Mouse (Mus musculus) megakaryocyte, adult 5-6 weeks (primary cell): ENCODE results near the gene Serpina3i. TPM values are rescaled to one million over a fixed set of nuclear protein-coding genes. Genes with fewer than 3 reads are reported as not detected.
"Not testable (repeated sequence)": the region's sequence is repeated elsewhere in the genome, so short reads cannot be mapped to it uniquely, and the experiment has no call there.

Source experiments
- ATAC-seq: 2 replicates; pipeline ENCODE4 v1.8.0; 2016; ENCODE audit warnings: mild to moderate bottlenecking, inconsistent platforms; ENCODE audit not compliant: poor library complexity, severe bottlenecking
- total RNA-seq, 2 experiments: library from RNA; stranded (forward) in 1 of 2; stranded (reverse) in 1 of 2; fragments of 153-499, 151-499 nt in 1 of 2; fragments of 221-1000, 200-1000 nt in 1 of 2; gene quantifications; 2 replicates each; pipeline versions ENCODE4 v1.2.3 to v1.2.4; 2015 to 2017

The Serpina3i gene
- total RNA-seq (2015) (not detected in 2 replicates), total RNA-seq (2017) (not detected in 2 replicates)

DNA sequence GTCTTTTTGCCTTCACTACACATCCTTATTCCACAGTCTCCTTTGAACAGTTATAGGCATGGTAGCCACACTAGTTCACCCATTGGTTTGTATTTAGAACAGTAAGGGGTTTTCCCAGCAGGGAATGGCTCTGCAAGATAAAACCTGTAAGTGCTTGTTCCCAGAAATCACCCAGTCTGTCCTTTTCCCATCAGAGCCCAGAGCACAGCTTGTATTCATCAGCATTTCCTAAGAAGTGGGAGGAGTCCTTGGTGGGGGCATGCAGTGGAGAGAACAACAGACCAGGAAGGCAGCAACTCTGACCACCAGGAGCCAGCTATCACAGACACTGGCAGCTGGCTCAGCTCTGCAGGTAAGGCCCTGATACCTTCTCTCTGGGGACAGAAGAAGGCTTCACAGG lies at the start of gene Serpina3i:
Gene Serpina3i, plus strand, starts transcription at position 260 of the 400 bp plus-strand sequence.
- ATAC-seq = no peak

DNA sequence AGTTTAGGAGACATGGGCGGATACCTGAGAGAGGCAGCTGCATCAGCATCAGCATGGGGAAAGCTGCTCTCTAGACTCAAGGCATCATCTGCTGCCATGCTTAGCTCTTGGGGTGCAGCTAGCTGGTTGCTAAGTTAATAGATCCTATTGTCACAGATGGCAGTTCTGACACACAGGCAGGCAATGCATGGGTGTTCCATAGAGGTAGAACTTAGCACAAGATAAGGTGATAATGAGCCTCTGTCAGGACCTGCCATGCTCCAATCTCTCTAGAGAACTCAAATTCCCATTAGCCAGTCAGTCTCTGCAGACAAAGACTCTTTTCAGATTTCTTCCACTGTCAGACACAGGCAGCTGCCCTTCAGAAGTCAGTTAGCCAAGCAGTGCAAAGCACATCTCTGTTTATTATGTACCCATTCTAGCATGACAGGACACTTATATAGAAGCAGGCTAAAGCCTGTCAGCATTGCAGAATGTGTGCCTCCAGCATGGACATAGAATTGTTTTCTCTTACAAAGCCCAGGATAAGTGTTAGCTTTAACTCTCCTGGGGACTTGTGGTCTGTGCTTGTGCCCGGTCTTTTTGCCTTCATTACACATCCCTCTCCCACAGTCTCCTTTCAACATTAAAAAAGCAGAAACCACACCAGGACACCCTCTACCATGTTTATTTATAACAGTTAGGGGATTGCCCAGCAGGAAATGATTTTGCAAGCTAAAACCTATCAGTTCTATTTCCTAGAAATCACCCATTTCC lies 49.1 kb upstream of the Serpina3i start:
- peak; percentile 31 for ATAC-seq

DNA sequence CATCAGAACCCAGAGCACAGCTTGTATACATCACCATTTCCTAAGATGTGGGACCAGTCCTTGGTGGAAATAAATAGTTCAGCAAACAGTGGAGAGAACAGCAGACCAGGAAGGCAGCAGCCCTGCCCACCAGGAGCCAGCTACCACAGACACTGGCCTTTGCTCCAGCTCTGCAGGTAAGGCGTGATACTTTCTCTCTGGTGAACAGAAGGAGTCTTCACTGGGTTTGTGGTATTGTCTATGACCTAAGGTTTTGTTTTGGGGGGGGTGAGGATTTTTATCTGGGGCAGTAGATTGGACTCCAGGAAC lies 48.5 kb upstream of the Serpina3i start, which contains the start of gene Serpina3f:
Gene Serpina3f, plus strand, starts transcription at position 100 of the 309 bp plus-strand sequence.
- ATAC-seq = peak; percentile 24

DNA sequence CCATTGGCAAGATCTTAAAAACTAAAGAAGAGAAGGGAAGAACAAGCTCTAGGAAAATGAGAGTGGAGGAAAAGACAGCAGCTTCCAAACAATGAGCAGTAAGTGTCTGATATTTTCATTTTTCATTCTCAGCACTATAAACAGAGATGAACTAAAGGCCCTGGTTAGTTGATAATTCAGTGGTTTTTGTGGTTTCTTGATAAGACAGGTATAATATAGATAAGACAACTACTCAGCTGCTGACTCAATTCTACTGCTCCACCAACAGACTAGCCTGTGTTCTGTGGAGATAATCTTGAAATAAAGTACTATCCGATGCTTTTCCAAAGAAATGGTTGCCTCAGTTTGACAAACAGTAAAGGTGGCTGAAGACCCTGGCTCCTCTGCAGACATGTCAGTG lies 47.7 kb upstream of the Serpina3i start:
- ATAC-seq = no peak

DNA sequence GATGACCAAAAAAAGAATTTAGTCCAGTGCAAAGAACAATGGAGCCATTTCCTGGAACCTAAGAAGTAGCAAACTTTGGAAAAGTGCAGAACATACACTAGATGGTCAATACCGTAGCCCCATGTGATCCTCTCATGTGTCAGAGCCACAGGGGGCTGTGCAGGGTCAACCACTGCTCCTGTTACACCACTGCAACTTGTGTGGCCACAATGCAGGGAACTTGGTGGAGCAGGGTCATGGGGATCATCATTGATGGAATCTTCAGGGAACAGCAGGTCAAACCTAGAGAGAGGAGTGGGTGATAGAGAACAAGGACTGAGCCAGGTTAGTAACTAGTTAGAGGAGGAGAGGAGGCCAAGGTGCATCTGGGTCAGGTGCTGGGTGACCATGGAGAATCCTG lies 41.3 kb upstream of the Serpina3i start:
- ATAC-seq = no peak

DNA sequence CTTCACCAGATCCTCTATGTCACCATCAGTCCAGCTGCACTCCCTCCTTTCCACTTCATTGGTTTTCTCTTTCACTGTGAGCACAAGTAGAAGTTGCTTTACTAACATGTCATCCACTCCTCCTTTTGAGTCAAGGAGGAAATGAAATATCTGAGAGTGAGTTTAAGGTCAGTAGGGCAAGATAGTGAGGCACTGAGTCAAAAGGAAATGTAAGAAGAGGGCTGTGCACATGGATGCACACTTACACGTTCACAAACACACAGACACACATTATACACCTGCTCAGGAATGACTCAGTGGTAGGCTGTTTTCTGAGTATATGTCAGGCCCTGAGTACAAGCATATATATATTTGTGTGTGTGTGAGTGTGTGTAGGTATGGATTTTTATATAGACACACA lies 39.2 kb upstream of the Serpina3i start:
- no peak for ATAC-seq

DNA sequence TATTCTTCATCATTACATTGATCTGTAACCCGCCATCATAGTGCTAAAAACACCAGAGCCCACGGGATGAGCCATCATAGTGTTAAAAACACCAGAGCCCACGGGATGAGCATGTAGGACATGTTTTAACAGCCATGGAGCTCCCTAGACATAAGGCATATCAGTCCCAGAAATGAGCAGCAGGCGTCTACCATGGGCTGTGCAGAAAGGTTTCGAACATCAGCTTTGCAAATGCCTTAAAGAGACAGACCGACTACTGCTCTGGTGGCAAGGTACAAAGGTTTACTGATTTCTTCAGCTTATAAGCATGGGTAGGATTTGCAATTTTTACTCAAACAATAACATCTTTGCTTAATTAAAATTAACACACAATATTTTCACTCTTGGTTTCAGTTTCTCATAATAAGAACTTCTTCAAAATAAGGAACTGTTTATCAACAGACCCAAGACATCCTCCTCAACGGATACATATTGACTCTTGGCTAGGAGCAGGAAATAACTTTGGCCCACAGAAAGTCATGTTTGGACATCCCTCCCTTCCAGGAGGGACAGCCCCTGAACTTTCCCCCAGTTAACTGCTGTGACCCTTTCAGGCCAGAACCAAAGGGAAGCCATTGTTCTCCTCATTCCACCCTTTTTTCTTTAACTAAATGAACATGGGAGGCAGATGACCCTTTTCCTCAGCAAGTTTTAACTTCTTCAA lies 38.2 kb upstream of the Serpina3i start:
- peak; percentile 57 for ATAC-seq

DNA sequence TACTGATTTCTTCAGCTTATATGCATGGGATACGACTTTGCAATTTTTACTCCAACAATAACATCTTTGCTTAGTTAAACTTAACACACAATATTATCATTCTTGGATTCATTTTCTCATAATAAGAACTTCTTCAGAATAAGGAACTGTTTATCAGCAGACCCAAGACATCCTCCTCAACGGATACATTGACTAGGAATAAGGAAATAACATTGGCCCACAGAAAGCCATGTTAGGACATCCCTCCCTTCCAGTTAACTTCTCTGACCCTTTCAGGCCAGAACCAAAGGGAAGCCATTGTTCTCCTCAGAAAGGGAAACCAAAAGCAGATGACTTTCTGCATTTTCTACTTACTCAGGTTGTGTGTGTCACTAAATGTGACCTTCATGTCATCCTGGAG lies 32.2 kb upstream of the Serpina3i start:
- peak; percentile 19; the same call in 1 of the 2 replicates for ATAC-seq

DNA sequence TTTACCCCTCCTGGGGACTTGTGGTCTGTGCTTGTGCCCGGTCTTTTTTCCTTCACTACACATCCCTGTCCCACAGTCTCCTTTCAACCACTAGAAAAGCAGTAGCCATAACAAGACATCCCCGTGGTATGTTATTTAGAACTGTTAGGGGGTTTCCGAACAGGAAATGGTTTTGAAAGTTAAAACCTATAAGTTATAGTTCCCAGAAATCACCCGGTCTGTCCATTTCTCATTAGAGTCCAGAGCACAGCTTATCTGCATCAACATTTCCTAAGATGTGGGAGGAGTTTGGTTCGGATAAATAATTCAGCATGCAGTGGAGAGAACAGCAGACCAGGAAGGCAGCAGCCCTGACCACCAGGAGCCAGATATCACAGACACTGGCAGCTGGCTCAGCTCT lies 27.0 kb upstream of the Serpina3i start, which contains the start of gene Serpina3g:
Gene Serpina3g, plus strand, starts transcription at position 331 of the 400 bp plus-strand sequence.
- ATAC-seq = peak; percentile 25

DNA sequence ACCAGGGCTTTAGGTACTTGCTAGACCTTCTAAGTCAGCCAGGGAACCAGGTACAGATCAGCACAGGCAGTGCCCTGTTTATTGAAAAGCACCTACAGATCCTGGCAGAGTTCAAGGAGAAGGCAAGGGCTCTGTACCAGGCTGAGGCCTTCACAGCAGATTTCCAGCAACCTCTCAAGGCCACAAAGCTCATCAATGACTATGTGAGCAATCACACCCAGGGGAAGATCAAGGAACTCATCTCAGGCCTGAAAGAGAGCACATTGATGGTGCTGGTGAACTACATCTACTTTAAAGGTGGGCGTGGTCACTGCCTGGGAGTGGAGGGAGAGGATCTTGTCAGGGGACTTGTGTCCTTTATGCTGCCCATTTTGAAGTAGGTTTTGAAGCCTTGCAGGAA lies 24.9 kb upstream of the Serpina3i start:
- not testable (repeated sequence) for ATAC-seq

DNA sequence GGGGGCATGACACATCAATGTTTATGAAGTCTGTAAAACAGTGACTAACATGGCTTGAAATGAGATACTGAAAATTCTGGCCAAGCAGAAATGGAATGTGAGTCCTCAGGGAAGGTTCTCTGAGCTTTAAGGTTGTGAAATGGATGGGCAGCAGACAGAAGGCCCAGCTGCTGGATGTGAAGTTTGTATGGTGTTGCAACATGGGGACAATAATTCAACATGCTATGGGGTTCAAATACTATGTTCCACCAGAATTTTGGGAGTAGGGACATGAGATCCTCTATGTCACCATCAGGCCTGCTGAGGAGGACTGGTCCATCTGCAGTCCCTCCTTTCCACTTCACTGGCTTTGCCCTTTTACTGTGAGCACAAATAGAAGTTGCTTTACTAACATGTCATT lies 19.6 kb upstream of the Serpina3i start:
- no peak for ATAC-seq

DNA sequence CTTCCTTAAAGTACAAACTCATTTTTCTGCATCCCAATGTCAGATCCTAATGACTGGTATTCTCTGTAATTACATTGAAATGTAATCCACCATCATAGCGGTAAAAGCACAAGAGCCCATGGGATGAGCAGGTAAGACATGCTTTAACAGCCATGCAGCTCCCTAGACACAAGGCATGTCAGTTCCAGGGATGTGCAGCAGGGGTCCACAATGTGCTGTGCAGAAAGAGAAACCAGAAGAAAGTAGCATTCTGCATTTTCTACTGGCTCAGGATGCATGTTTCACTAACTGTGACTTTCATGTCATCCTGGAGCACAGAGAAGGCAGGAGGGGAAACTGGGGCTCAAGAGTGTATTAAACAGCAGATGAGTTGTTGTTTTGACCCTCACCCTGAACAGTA lies 17.8 kb upstream of the Serpina3i start:
- no peak for ATAC-seq

DNA sequence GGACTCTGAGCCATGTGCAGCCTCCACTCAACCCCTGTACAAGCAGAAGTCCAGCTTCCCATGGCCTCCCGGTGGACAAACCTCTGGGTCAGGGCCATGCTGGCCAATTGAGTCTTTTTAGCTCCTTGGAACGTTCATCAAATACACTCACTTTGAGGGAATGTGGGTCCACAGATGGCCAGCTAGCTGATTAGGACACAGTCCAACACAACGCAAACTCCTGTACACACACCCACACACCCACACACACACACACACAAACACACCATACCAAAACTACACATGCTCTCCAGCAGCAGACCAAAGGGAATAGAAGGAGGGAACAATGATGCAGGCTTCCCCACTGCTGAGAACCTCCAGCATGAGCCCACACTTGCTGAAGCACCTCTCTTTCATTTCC lies 17.3 kb upstream of the Serpina3i start:
- no peak for ATAC-seq

DNA sequence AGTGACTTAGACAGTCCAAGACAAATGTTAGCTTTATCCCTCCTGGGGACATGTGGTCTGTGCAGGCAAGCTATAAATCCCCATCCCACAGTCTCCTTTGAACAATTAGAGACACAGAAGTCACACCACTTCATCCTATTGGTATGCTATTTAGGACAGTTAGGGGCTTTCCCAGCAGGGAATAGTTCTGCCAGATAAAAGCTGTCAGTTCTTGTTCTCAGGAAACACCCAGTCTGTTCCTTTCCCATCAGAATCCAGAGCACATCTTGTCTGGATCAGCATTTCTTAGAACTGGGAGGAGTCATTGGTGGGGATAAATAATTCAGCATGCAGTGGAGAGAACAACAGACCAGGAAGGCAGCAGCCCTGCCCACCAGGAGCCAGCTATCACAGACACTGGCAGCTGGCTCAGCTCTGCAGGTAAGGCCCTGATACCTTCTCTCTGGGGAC lies 15.3 kb upstream of the Serpina3i start:
- ATAC-seq = no peak

DNA sequence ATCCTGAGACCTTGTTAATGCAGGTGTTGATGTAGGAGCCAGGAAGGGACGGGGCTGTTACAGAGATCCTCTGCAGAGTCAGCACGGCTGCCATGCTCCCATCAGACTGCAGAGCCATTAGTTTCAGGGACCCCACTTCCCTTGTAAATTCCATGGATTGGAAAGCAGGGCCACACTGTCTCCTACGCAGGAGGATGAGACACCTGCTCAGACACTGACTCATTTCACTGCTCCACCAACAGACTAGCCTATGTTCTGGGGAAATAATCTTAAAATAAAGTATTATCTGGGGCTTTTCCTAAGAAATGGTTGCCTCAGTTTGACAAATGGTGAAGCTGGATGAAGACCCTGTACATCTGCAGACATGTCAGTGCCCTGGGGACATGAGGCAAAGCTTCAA lies 14.7 kb upstream of the Serpina3i start:
- no peak for ATAC-seq

DNA sequence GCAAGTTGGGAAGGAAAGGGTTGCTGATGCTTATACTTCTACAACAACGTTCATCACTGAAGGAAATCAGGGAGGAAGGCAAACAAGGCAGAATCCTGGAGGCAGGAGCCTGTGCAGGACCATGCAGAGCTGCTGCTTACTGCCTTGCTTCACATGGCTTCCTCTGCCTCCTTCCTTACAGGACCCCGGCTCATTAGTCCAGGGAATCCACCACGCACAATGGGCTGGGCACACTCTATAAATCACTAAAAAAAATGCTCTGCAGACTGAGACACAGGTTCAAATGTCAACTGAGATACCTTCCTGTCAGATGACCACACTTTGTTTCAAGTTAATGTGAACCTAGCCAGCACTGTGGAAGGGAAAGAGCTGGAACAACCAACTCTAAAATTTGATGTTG lies 1.9 kb upstream of the Serpina3i start:
- ATAC-seq = no peak

DNA sequence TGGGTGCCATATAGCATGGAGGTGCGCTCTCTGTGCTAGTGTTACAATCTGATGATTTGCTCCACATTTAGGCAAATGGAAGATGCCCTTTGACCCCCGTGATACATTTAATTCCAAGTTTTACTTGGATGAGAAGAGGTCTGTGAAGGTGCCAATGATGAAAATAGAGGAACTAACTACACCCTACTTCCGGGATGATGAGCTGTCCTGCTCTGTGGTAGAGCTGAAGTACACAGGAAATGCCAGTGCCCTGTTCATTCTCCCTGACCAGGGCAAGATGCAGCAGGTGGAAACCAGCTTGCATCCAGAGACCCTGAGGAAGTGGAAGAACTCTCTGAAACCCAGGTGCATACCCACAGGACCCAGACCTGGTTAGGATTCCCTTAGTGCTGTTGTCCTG lies 3.5 kb downstream of the Serpina3i start:
- ATAC-seq = peak; percentile 43; the same call in 1 of the 2 replicates

DNA sequence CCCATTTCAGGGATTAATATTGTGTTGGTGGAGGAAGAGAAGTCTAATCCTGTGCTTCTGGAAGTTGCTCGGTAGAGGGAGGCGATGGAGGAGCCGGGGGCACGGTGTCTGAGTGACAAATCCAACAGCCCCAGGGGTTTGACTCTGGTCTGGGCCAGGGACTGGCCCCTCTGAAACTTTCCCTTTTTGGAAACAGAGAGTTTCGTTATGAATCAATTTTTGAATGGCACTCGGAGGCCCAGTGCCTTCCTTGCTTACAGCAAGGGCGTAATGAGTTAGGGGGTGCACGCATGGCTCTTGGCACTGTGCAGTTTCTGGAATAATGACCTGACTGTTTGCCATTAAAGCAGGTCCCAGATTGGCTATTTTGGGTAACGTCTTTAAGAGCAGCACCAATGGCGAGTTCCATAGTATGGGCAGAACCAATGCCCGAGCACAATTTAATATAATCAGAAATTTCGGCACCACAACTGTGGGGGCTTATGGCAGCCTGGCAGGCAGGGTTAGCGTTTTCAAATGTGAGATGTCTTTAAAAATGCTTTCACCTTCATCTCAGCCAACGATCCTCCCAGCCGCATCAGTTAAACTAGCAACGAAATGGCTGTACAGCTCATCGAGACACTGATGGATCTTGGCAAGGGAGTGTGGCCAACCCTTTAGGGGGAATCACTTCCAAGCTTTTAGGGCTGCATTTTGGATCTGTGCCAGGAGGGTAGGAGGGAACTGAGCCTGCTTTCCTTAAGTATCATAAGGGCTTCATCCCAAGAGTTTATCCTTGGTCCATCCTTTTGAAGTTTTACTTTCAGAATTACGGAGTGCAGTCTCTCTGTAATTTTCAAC lies 15.5 kb downstream of the Serpina3i start:
- ATAC-seq = no peak

DNA sequence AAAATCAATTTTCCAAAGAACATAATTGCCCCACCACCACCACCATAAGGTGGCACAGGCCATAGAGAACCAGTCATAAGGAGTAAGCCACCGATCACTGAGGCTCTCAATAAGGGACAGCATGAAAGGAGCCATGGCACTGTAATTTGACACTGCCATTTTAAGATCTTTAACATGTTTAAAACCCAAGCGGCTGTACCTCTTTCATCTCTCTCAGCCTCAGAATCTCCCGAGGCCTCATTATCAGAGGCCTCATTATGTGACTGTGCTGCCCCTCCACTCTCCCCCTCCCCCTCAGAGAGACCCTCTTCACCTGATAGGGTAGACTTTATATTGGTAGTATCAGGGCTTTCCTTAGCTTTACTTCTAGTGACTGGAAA lies 16.1 kb downstream of the Serpina3i start:
- no peak for ATAC-seq

DNA sequence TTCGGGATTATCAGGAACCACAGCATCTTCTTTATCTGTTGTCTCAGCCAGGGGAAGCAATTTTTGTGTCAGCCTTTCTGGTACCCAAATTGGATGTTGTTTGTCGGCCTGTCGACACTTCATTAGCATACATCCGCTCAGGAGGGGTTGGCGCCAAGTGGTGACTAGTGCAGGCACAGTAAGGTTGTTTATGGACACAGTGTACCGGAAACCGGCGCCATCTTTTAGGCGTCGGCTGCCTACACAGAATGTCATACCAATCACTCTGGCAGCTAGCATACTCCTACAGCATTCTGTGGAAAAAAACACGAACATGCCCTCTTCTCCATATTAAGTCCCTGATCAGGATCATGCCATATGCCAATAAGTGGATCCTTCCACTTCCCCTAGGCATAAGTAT lies 20.5 kb downstream of the Serpina3i start:
- ATAC-seq = no peak

DNA sequence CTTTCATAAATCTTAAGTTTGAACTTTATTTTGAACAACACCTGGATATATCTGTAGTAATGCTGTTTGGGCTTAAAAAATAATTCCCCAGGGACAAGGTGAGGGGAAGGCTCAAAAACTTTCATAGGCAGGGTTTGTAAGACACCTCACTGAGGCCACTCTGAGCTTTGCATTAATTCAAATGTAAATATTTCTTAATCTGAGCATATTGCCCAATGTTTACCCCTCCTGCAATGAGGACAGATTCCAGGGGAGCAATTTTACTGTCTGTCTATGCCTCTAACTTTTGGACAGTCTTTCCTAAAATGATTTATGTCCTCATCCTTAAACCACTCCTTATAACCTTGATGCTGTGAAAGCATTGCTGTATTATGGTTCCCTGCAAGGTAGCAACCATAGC lies 25.4 kb downstream of the Serpina3i start:
- ATAC-seq = no peak
